Mouse (Mus musculus): ENCODE data around the gene Olfr1474. TPM values are rescaled to one million over a fixed set of nuclear protein-coding genes. Genes with fewer than 3 reads are reported as not detected.

Olfr1474 gene
- not detected for polyA plus RNA-seq (2014; fragmentation: Illumina TruSeq; extraction: RNeasy Lipid Tissue Mini Kit (QIAGEN cat#74804); ENCODE audit: low replicate concordance)

GRCm38 (mm10) chr19:13469265-13469664 is at the start of gene Olfr1474:
Gene Olfr1474, plus strand, starts transcription at chr19:13469565.

GRCm38 (mm10) chr19:13443109-13443508 is 26.3 kb upstream of the Olfr1474 start, which contains the start of gene Olfr1471:
Gene Olfr1471, plus strand, starts transcription at chr19:13443409.

GRCm38 (mm10) chr19:13455986-13456385 is 13.4 kb upstream of the Olfr1474 start, which contains the start of gene Olfr1472:
Gene Olfr1472, minus strand, starts transcription at chr19:13456086.

GRCm38 (mm10) chr19:13480096-13480495 is 10.7 kb downstream of the Olfr1474 start, which contains the start of gene Olfr1475:
Gene Olfr1475, minus strand, starts transcription at chr19:13480196.

GRCm38 (mm10) chr19:13500246-13500645 is 30.9 kb downstream of the Olfr1474 start, which contains the start of gene Olfr1477:
Gene Olfr1477, plus strand, starts transcription at chr19:13500546.

Other genes with a start within 250 kb of the Olfr1474 start
- not detected for gene Olfr1463, start 238.2 kb upstream of the Olfr1474 start, polyA plus RNA-seq (2014; fragmentation: Illumina TruSeq; extraction: RNeasy Lipid Tissue Mini Kit (QIAGEN cat#74804); ENCODE audit: low replicate concordance)
- gene Olfr1465, start 154.0 kb upstream of the Olfr1474 start, polyA plus RNA-seq (2014; fragmentation: Illumina TruSeq; extraction: RNeasy Lipid Tissue Mini Kit (QIAGEN cat#74804); ENCODE audit: low replicate concordance): not detected
- gene Olfr1466, start 130.7 kb upstream of the Olfr1474 start, polyA plus RNA-seq (2014; fragmentation: Illumina TruSeq; extraction: RNeasy Lipid Tissue Mini Kit (QIAGEN cat#74804); ENCODE audit: low replicate concordance): not detected
- gene Olfr1467, start 107.3 kb upstream of the Olfr1474 start, polyA plus RNA-seq (2014; fragmentation: Illumina TruSeq; extraction: RNeasy Lipid Tissue Mini Kit (QIAGEN cat#74804); ENCODE audit: low replicate concordance): not detected
- not detected for gene Olfr1469, start 61.7 kb upstream of the Olfr1474 start, polyA plus RNA-seq (2014; fragmentation: Illumina TruSeq; extraction: RNeasy Lipid Tissue Mini Kit (QIAGEN cat#74804); ENCODE audit: low replicate concordance)
- gene Olfr1471, start 26.2 kb upstream of the Olfr1474 start, polyA plus RNA-seq (2014; fragmentation: Illumina TruSeq; extraction: RNeasy Lipid Tissue Mini Kit (QIAGEN cat#74804); ENCODE audit: low replicate concordance): not detected
- gene Olfr1472, start 13.5 kb upstream of the Olfr1474 start, polyA plus RNA-seq (2014; fragmentation: Illumina TruSeq; extraction: RNeasy Lipid Tissue Mini Kit (QIAGEN cat#74804); ENCODE audit: low replicate concordance): not detected
- gene Olfr1475, start 10.6 kb downstream of the Olfr1474 start, polyA plus RNA-seq (2014; fragmentation: Illumina TruSeq; extraction: RNeasy Lipid Tissue Mini Kit (QIAGEN cat#74804); ENCODE audit: low replicate concordance): not detected
- not detected for gene Olfr1477, start 31.0 kb downstream of the Olfr1474 start, polyA plus RNA-seq (2014; fragmentation: Illumina TruSeq; extraction: RNeasy Lipid Tissue Mini Kit (QIAGEN cat#74804); ENCODE audit: low replicate concordance)
- not detected for gene Olfr1480, start 58.3 kb downstream of the Olfr1474 start, polyA plus RNA-seq (2014; fragmentation: Illumina TruSeq; extraction: RNeasy Lipid Tissue Mini Kit (QIAGEN cat#74804); ENCODE audit: low replicate concordance)
- not detected for gene Olfr1484, start 113.9 kb downstream of the Olfr1474 start, polyA plus RNA-seq (2014; fragmentation: Illumina TruSeq; extraction: RNeasy Lipid Tissue Mini Kit (QIAGEN cat#74804); ENCODE audit: low replicate concordance)
- gene Olfr1487, start 147.8 kb downstream of the Olfr1474 start, polyA plus RNA-seq (2014; fragmentation: Illumina TruSeq; extraction: RNeasy Lipid Tissue Mini Kit (QIAGEN cat#74804); ENCODE audit: low replicate concordance): not detected
- not detected for gene Olfr1489, start 162.1 kb downstream of the Olfr1474 start, polyA plus RNA-seq (2014; fragmentation: Illumina TruSeq; extraction: RNeasy Lipid Tissue Mini Kit (QIAGEN cat#74804); ENCODE audit: low replicate concordance)
- gene Olfr1490, start 181.5 kb downstream of the Olfr1474 start, polyA plus RNA-seq (2014; fragmentation: Illumina TruSeq; extraction: RNeasy Lipid Tissue Mini Kit (QIAGEN cat#74804); ENCODE audit: low replicate concordance): not detected
- gene Olfr1491, start 227.7 kb downstream of the Olfr1474 start, polyA plus RNA-seq (2014; fragmentation: Illumina TruSeq; extraction: RNeasy Lipid Tissue Mini Kit (QIAGEN cat#74804); ENCODE audit: low replicate concordance): not detected